Mouse (Mus musculus) left cerebral cortex, postnatal 10 days (tissue): ENCODE results near the gene Gm14139. TPM values are rescaled to one million over a fixed set of nuclear protein-coding genes. Genes with fewer than 3 reads are reported as not detected.
"Not testable (repeated sequence)": the region's sequence is repeated elsewhere in the genome, so short reads cannot be mapped to it uniquely, and the experiment has no call there.

Source experiments
- DNase-seq, 2 experiments: peaks; one replicate each; pipeline ENCODE4 v3.0.0; 2021 to 2022; ENCODE audit warnings: low spot score in 2 of 2, mixed read lengths in 1 of 2; ENCODE audit errors: extremely low spot score in 1 of 2
- intact Hi-C: fragments of 180-260 bp; cut with DNase I; formaldehyde crosslinking; loops from one replicate; pipeline ENCODE4 v1.15.1; 2025
- total RNA-seq, 2 experiments: library from RNA; stranded (reverse); gene quantifications; 2 replicates each; pipeline ENCODE4 v1.2.3; 2021

The Gm14139 gene
- not detected for total RNA-seq

- DNase-seq, intact Hi-C loops: not testable (repeated sequence)
These were observed at the start of gene Gm14139 for GRCm38 (mm10) chr2:150181570-150181999. Gm14139 (plus strand) TSS chr2:150181755.

DNA sequence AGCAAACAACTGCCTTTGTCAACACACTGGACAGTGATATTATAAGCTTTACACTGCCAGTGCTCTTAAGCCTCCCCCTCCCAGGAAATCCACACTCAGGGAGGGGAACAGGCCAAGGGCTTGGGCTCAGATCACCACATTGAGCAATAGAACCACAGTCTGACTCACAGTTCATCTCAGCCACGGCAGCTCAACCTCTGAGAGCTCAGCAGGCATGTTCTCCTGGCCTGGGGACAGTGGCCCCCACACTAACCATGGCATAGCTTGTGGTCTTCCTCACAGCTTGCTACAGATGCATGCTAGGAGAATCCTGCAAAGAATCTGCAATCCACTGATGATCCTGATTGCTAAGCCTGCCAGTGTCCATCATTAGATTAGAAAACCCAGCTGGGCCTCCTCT lies 49.6 kb upstream of the Gm14139 start:
- intact Hi-C loops, DNase-seq: not testable (repeated sequence)

GRCm38 (mm10) chr2:150132773-150133172 lies 48.8 kb upstream of the Gm14139 start:
- intact Hi-C loops = no loop called here
- no peak for DNase-seq

DNA sequence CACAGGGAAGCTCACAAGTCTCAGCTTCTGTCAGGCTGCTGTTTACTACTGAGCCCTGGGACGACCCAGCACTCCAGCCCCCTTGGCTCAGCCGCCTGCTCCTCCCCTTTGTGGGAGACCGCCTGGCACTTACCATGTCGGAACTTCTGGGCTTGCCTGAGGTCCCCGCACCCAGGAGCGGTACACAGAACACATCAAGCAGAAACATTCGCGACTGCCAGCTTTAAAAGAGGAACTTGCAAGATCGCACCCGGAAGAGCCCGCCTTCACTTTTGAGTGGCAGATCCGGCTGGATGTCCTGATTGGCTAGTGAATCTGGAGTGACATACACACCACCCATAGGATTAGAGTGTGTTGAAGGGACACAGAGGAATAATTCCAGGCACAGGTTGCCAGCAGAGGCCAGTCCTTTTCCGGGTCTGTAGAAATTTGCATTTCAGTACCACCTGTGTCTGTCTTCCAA lies 45.1 kb upstream of the Gm14139 start, which contains the start of gene Zfp120:
Gene Zfp120, minus strand, starts transcription at position 274 of the 463 bp plus-strand sequence.
- intact Hi-C loops = no loop called here
- DNase-seq = peak; percentile 88 to 90

DNA sequence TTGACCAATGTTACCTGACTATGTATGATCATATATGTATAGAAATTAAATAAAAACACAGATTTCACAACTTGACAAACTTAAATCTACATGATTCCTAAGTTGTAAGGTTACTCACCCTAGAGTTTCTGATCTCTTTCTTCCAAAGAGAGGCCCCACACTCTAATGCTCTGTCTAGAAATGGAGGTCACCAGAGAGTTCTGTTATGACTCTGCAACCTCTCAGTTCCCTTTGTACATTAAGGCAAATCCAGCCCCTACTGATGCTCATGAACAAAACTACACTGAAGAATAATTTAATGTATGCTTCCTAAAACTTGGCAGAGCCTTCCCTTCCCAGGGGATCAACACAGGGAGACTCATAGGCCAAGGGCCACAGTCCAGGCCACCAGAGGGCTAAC lies 14.9 kb upstream of the Gm14139 start:
- intact Hi-C loops = no loop called here
- no peak for DNase-seq

GRCm38 (mm10) chr2:150173833-150174232 lies 7.7 kb upstream of the Gm14139 start:
- intact Hi-C loops = no loop called here

GRCm38 (mm10) chr2:150179579-150179978 lies 2.0 kb upstream of the Gm14139 start, which contains the start of gene Gm10770:
Gm10770 (minus strand) TSS chr2:150179679.
- intact Hi-C loops, DNase-seq: not testable (repeated sequence)

More at GRCm38 (mm10) chr2:150173833-150174232, 7.7 kb upstream of the Gm14139 start:
- DNase-seq = no peak

DNA sequence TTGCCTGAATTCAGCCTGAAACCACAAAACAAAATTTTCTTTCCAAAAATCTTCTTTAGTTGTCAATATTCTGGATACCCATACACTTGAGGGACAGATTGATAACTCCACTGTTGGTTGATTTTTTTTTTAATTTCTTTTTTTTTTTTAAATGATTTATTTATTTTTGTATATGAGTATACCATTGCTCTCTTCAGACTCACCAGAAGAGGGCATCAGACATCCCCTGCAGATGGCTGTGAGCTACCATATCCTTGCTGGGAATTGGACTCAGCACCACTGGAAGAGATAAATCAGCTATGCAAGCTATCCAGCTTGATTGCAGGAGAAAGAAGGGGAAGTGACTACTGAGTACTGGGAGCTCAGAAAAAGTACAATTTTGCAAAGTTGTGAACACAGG lies 509 bp upstream of the Gm14139 start:
- DNase-seq, intact Hi-C loops: not testable (repeated sequence)

DNA sequence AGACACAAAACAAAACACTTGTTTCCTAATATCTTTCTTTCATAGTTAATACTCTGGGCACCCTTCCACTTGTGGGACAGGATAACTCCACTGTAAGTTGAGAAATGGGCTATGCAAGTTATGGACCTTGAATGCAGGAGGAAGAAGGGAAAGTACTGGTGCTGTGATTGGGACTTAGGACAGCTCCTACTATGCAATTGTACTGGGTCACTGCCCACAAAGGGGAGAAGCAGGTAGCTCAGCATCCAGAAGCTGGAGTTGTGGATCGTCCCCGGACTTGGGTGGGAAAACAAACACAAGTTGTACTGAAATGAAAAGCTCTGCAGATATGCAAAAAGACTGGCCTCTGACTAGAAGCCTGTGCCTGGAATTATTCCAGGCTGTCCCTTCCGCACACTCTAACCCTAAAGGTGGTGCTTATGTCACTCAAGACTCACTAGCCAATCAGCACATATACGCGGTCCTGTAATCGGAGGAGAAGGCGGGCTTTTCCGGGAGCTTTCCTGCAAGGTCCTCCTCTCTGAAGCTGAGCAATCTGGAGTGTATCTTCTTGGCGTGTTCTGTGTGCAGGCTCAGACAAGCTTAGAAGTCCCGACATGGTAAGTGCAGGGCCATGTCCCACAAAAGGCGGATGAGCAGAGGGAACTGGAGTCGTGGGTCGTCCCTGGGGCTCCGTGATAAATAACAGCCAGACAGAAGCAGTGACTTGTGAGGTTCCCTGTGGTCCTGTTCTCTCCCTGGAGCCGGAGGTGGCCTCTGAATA lies 36.2 kb downstream of the Gm14139 start, which contains the start of gene Zfp937:
Gene Zfp937, plus strand, starts transcription at position 474 of the 763 bp plus-strand sequence.
- intact Hi-C loops = not testable (repeated sequence)
- DNase-seq = peak; percentile 81 to 89

DNA sequence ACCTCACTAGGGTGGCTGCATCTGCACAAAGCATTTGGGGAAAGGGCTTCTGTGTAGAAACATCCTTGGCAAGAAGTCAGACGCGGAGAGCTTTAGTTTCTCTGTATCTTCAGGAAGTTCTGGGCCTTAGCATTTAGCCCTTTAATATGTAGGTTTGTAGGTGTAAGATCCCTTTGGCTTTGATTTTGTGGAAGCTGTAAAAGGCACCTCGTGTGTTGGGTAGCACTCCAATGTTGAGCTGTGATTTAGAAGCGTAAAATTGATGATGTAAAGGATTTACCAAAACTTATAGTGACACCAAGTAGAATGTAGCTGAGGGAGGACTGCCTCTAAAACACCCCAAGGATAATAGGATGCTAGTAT lies 36.8 kb downstream of the Gm14139 start:
- DNase-seq, intact Hi-C loops: not testable (repeated sequence)

DNA sequence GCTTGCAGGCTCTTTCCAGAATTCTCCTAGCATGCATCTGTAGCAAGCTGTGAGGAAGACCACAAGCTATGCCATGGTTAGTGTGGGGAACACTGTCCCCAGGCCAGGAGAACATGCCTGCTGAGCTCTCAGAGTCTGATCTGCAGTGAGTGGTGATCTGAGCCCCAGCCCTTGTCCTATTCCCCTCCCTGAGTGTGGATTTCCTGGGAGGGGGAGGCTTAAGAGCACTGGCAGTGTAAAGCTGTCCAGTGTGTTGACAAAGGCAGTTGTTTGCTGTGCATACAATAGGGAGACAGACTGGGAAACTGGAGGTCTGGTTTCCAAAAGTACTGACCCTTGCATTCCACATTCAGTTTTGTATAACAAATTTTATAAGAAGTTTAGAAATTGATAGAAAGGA lies 41.7 kb downstream of the Gm14139 start:
- DNase-seq, intact Hi-C loops: not testable (repeated sequence)

Other genes starting within 250 kb of the Gm14139 start
- 1 to 10 TPM; 8.3 to 8.5 TPM for gene Zfp120, start 45.0 kb upstream of the Gm14139 start, total RNA-seq
- gene Gm10770, start 2.1 kb upstream of the Gm14139 start, total RNA-seq = not detected
- gene Zfp937, start 36.3 kb downstream of the Gm14139 start, total RNA-seq = 10 to 100 TPM in 1 of 2 experiments, 1 to 10 TPM in 1; 9.0 to 11.1 TPM
- 1 to 10 TPM; 8.2 to 9.5 TPM for gene Gm21994, start 73.8 kb downstream of the Gm14139 start, total RNA-seq
- gene Gm14124, start 75.8 kb downstream of the Gm14139 start, total RNA-seq = under 1 TPM; 0.28 to 0.30 TPM
- gene Gm10130, start 141.9 kb downstream of the Gm14139 start, total RNA-seq = 1 to 10 TPM; 2.6 to 2.7 TPM
- gene 3300002I08Rik, start 181.0 kb downstream of the Gm14139 start, total RNA-seq = 10 to 100 TPM in 1 of 2 experiments, 1 to 10 TPM in 1; 8.8 to 10.5 TPM